Mouse (Mus musculus): ENCODE measurements around the gene Ggta1.

DNA sequence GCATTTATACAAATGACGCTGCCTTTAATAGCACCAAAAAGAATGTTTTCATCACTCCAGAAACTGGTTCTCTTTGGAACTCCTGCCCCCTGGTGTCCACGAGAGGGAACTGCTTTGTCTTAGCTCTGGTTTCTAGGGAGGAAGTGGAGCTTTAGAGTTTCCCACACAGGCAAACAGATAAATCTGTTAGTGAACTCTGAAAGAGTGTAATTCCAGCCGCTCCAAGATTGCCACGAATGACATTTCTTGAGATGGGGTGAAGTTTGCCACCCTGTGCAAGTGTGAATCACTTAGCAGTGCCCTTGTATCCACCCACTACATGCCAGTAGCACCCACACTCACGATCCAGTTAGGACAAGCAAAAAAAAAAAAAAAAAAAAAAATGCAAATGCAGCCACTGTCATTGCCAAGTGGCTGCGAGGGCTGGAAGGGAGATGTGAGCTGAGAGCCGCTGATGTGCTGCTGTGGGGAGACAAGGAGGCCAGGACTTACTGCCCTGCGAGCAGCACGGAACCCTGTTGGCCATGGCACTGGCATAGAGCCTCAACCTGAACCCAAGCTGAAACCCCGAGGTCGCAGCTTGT lies 65.3 kb downstream of the Ggta1 start:
- TF ChIP-seq GATA1 (IDR thresholded peaks at IDR 0.05; ENCODE audit: borderline replicate concordance, low read length) (no peak), FLI1 (IDR thresholded peaks at IDR 0.05; ENCODE audit: low read length) (no peak)

Measured in megakaryocyte, embryonic 14.5 days (primary cell).